Mouse (Mus musculus): ENCODE data around the gene Sgo1.
"Not testable (repeated sequence)": the region's sequence is repeated elsewhere in the genome, so short reads cannot be mapped to it uniquely, and the experiment has no call there.

Sgo1 gene

GRCm38 (mm10) chr17:53688877-53689802 lies at the start of gene Sgo1:
TSS of gene Sgo1 (minus strand) at chr17:53689333.
- DNase-seq (ENCODE audit: low spot score in 2 of 2): peak; percentile 94 to 96

- not testable (repeated sequence) for DNase-seq (ENCODE audit: low spot score in 2 of 2)
Observed at GRCm38 (mm10) chr17:53718916-53719315, 29.8 kb upstream of the Sgo1 start.

GRCm38 (mm10) chr17:53718474-53718873 lies 29.3 kb upstream of the Sgo1 start:
- DNase-seq (ENCODE audit: low spot score in 2 of 2): no peak

GRCm38 (mm10) chr17:53715161-53715560 lies 26.0 kb upstream of the Sgo1 start:
- DNase-seq (ENCODE audit: low spot score in 2 of 2): not testable (repeated sequence)

GRCm38 (mm10) chr17:53714453-53714852 lies 25.3 kb upstream of the Sgo1 start:
- no peak for DNase-seq (ENCODE audit: low spot score in 2 of 2)

GRCm38 (mm10) chr17:53697521-53697920 lies 8.4 kb upstream of the Sgo1 start:
- not testable (repeated sequence) for DNase-seq (ENCODE audit: low spot score in 2 of 2)

GRCm38 (mm10) chr17:53694039-53694438 lies 4.9 kb upstream of the Sgo1 start:
- DNase-seq (ENCODE audit: low spot score in 2 of 2): peak; percentile 13 to 48

- no peak for DNase-seq (ENCODE audit: low spot score in 2 of 2)
Observed at GRCm38 (mm10) chr17:53689946-53690345, 813 bp upstream of the Sgo1 start.

- no peak for DNase-seq (ENCODE audit: low spot score in 2 of 2)
Observed at GRCm38 (mm10) chr17:53688321-53688720, 812 bp downstream of the Sgo1 start.

GRCm38 (mm10) chr17:53678716-53679115 lies 10.4 kb downstream of the Sgo1 start:
- DNase-seq (ENCODE audit: low spot score in 2 of 2): peak in 1 of 2 experiments; percentile 15

GRCm38 (mm10) chr17:53670453-53670852 lies 18.7 kb downstream of the Sgo1 start:
- DNase-seq (ENCODE audit: low spot score in 2 of 2): no peak

GRCm38 (mm10) chr17:53664703-53665382 lies 24.3 kb downstream of the Sgo1 start:
- DNase-seq (ENCODE audit: low spot score in 2 of 2): no peak

- DNase-seq (ENCODE audit: low spot score in 2 of 2): no peak
Observed at GRCm38 (mm10) chr17:53664267-53664666, 24.9 kb downstream of the Sgo1 start.

- DNase-seq (ENCODE audit: low spot score in 2 of 2): no peak
Observed at GRCm38 (mm10) chr17:53661056-53661840, 27.9 kb downstream of the Sgo1 start.

- DNase-seq (ENCODE audit: low spot score in 2 of 2): no peak
Observed at GRCm38 (mm10) chr17:53659738-53660137, 29.4 kb downstream of the Sgo1 start.

- no peak for DNase-seq (ENCODE audit: low spot score in 2 of 2)
Observed at GRCm38 (mm10) chr17:53659230-53659629, 29.9 kb downstream of the Sgo1 start.

- no peak for DNase-seq (ENCODE audit: low spot score in 2 of 2)
Observed at GRCm38 (mm10) chr17:53658668-53659067, 30.5 kb downstream of the Sgo1 start.

GRCm38 (mm10) chr17:53657391-53657790 lies 31.7 kb downstream of the Sgo1 start:
- peak in 1 of 2 experiments; percentile 6 for DNase-seq (ENCODE audit: low spot score in 2 of 2)

- no peak for DNase-seq (ENCODE audit: low spot score in 2 of 2)
Observed at GRCm38 (mm10) chr17:53656369-53656860, 32.7 kb downstream of the Sgo1 start.

- DNase-seq (ENCODE audit: low spot score in 2 of 2): no peak
Observed at GRCm38 (mm10) chr17:53655959-53656358, 33.2 kb downstream of the Sgo1 start.

GRCm38 (mm10) chr17:53655081-53655480 lies 34.1 kb downstream of the Sgo1 start:
- peak in 1 of 2 experiments; percentile 31 for DNase-seq (ENCODE audit: low spot score in 2 of 2)

- no peak for DNase-seq (ENCODE audit: low spot score in 2 of 2)
Observed at GRCm38 (mm10) chr17:53654596-53654995, 34.5 kb downstream of the Sgo1 start.
